Mouse (Mus musculus) leukemia stem cell, adult 10-12 weeks (primary cell): ENCODE results near the gene Ckmt2. TPM values are rescaled to one million over a fixed set of nuclear protein-coding genes. Genes with fewer than 3 reads are reported as not detected.

Experiments used
- polyA plus RNA-seq: library from polyadenylated mRNA; stranded (reverse); fragments of >175 nt; gene quantifications from 2 replicates; pipeline ENCODE4 v1.2.3, GENCODE M21; 2012; ENCODE audit warnings: low replicate concordance

Gene Ckmt2
- not detected in 2 replicates for polyA plus RNA-seq

DNA sequence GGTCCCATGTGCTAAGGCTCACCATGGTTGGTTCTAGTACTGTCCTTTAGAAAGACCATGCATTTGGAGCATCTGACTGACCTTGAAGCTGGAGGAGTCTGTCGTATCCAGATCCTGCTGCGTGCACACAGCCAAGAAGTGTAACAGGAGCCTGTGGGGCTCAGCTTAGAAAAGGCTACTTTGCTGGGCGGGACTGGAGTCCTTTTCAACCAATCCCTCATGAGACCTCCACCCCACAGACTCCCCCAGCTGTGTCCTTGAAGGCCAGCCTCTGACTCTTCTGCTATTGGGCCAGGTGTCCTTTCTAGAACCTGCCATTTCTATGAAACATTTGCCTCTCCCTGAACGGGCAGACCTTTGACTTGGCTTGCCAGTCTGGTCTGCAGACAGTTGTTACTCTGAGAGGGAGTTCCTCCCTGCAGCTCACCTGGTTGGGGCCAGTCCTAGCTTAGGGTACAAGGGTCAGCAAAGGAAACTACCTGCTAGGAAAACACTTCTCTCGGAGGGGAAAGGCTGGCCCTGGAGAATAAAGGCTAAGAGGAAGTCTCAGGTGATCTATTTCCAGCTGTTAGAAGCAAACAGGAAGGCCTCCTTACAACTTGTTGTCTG, at the start of gene Ckmt2:
Gene Ckmt2, minus strand, starts transcription at position 145 of the 609 bp plus-strand sequence.

GRCm38 (mm10) chr13:91807155-91807839, 69.4 kb downstream of the Ckmt2 start, which contains the start of gene Zcchc9:
Gene Zcchc9, minus strand, starts transcription at chr13:91807705.

Other genes with a start within 250 kb of the Ckmt2 start
- gene Acot12, start 135.4 kb downstream of the Ckmt2 start, polyA plus RNA-seq = not detected in 2 replicates
- 0.57 and 1.8 TPM in 2 replicates for gene Zcchc9, start 69.2 kb downstream of the Ckmt2 start, polyA plus RNA-seq